Mouse (Mus musculus): ENCODE data around the gene H2-Eb1.
"Not testable (repeated sequence)": the region's sequence is repeated elsewhere in the genome, so short reads cannot be mapped to it uniquely, and the experiment has no call there.

Gene H2-Eb1

DNA sequence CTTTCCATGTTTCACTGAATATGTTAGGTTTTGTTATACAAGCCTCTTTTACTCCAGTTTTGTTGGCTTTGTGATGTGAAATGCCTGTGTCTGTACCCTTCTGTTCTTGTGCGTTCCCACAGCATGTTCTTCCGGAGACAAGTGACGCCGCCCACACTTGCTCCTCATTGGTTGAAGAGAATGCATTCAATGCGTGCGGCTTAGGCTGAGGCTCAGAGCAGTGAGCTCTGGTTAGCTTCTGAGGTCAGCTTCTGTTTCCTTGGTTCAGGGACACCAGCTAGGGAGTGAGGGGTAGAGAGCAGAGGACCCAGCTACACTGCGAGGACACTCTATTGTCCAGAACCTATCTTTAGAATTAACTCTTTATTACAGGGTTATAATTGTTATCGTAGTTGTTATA is 14.1 kb upstream of the H2-Eb1 start:
- DNase-seq (ENCODE audit: low spot score): peak; percentile 53

DNA sequence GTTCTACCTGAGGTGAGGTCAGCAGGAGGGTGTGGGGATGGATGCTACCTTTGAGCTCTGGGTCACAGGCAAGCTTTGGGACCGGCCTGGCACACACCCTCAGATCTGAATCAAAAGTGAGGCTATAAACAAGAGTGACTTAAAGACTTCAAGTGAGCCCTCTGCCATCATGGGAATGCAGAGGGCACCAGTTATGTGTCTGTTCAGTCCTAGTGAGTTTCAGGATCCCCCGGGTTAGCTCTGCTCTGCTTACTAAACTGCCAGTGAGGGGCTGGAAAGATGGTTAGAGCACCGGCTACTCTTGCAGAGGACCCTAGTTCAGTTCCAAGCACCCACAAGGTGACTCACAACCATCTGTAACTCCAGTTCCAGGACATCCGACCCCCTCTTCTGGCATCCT is 13.1 kb upstream of the H2-Eb1 start:
- DNase-seq (ENCODE audit: low spot score): no peak

DNA sequence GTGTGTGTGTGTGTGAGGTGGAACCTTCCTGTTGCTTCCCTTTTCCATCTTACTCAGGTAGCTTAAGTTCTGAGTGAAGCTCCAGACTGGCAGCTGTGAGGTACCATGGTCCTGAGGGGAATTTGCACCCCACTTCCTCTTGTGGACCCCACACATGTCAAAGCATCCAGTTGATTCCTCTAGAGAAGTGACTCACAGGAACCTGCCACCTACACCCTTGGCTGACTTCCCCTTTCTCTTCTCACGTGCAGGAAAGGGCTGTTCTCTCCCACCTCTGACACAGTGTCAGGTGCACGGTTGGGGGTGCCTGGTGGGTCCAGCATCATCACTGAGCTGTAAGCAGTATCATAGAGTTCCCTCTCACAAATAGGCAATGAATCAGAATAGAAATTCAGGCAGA is 12.1 kb upstream of the H2-Eb1 start:
- DNase-seq (ENCODE audit: low spot score): no peak

DNA sequence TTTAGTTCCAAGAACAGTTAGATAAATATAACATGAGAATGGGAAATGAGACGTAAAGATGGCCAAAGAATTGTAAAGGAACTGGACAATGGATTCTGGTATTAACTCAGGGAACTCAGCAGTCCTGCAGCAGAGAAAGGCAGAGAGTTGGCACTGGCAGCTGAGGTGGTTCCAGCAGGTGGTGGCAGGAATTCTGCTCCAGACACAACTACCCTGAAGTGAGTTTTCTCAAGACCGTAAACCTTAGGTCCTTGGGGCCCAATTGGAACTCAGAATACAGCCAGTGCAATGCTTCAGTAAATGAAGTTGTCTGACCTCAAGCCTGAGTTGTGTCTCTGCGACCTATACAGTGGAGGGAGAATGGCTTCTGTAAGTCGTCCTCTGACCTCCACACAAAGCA is 11.4 kb upstream of the H2-Eb1 start:
- no peak for DNase-seq (ENCODE audit: low spot score)

DNA sequence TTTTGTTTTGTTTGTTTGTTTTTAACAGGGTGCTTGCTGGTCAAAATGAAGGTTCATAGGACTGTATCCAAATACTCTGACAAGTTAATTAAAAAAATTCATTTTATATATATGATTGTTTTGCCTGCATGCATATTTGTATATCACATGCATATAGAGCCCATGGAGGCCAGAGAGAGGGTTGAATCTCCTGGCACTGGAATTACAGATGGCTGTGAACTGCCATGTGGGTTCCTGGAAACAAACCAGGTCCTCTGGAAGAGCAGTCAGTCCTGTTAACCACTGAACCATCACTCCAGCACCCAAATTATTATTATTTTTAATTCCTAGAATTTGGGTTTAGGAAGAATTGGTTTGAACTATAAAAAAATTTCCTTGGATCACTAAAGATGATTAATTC is 10.4 kb upstream of the H2-Eb1 start:
- DNase-seq (ENCODE audit: low spot score): no peak

DNA sequence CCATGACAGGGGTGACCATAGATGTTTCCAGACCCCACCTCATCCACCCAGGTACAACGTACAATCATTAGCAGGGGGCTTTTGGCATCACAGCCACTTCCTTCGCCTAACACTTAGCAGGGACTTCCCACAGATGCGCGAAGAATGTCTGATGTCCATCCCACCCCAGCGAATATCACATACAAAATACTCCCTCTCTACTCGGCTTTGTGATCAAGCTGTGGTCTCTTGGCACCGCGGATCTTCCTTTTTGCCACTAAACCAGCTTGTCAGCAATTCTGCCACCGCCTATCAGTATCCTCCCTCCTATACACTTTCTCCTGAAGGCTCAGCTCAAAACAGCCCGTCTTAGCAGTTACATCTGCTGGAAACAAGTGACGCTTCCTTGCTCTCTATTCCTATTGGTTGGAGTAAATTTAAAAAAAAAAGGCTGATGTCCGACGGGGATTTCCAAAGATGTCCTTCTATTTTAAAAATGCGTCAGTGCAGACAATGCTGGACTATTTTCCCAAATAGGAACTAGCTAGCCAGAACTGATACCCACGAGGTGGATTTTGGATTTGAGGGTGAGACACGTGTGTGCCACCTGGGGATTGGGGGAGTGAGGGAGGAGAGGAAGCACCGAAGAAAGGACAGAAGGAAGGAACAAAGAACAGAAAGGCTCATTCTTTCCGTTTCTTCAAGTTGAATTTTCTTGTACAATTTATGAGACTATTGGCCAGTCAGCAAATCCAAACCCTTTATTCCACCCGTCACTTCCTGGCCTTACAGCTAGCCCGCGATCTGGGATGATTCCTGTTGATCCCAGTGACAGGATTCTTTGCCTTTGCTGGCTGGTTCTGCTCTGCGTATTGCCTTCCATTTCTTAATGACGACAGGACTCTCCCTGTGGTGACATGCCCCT is 9.5 kb upstream of the H2-Eb1 start:
- DNase-seq (ENCODE audit: low spot score): peak; percentile 39

DNA sequence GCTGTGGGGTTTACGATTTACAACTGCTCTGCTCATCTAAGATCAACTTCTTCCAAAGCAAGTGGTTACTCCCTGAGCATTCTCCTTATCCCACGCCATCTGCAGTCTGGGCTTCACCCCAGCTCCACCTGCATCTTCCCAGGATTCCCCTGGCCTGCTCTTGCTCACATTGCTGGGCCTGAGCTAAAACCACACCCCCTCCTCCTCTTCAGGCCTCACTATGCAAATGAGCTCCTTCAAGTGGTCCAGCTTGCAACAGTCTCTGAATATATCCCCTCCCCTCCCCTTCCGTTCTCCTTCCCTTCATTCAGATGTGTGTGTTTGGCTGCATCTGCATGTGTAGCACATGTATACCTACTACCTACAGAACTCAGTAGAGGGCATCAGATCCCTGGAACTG is 6.3 kb upstream of the H2-Eb1 start:
- no peak for DNase-seq (ENCODE audit: low spot score)

DNA sequence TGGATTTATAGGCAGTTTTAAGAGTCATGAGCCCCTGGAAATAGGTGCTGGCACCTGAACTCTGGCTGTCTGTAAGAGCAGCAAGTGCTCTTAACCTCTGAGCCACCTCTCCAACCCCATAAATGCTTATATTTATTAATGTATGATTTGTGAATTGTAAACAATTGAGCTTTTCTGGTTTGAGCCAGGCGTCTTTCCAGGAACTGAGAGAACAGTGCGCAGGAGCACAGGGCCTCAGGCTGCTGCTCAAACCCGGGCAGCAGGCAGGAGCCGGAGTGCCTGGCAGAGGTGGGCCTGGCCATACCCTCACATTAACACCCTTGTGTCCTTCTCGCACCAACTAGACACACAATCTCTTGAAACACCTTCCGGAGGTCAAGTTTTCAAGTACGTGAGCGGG is 5.6 kb upstream of the H2-Eb1 start:
- no peak for DNase-seq (ENCODE audit: low spot score)

DNA sequence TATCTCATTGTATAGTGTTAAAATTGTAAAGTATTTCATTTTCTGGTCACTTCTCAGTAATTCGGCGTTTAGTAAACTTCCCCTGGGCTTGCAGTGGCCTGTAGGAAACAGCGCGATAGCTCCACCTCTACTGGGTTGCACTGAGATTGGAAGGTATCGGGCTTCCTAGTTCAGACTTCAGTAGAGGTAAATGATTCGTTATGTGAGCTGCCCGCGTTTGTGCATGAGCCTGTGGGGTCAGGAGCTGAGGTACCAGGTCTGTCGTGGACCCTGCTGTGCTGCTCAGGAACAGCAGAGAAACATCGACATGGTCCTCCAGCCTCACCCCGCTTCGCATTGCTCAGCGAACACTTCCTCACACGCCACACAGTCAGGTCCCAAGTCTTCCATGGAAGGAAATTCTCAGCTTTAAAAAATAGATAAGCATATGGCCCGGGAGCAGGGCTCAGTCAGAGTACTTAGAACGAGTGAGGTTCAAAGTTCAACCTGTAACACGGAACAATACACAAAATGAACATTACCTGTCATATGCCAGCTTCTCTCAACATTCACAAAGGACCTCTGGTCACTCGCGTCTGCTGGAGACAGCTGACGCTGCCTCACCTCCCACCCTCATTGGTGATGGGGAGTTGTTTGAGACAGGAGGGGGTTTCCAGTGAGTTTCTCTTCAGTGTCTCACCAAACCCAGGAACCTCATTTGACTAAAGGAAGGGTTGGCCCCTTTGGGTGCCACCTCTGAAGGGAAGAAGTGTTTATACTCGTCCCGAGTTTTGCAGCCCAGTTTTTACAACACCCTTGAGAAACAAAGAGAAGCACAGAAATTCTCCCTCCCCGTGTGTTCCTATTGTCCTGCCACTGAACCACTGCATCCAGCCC is 4.7 kb upstream of the H2-Eb1 start:
- DNase-seq (ENCODE audit: low spot score): no peak

DNA sequence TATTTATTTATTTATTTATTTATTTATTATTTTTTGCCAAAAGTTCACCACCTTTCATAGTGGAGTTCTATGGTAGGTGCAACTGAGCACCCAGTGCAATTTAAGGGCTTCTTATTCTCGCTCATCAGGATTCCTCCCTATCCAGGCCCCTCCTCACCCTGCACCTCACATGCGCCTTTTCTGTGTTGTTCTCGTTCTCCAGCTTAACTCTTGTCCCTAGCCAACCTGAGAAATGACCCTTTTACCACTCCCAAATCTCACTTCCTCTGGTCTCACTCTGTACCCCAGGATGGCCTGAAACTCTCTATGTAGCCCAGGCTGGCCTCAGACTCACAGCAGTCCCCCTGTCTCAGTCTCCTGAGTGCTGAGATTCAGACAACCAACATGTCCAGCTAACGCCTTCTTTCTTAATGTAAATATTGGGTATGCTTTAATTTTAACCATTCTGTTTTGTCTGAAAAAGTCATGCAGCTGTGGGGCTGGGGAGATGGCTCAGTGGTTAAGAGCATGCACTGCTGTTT is 3.9 kb upstream of the H2-Eb1 start:
- no peak for DNase-seq (ENCODE audit: low spot score)

DNA sequence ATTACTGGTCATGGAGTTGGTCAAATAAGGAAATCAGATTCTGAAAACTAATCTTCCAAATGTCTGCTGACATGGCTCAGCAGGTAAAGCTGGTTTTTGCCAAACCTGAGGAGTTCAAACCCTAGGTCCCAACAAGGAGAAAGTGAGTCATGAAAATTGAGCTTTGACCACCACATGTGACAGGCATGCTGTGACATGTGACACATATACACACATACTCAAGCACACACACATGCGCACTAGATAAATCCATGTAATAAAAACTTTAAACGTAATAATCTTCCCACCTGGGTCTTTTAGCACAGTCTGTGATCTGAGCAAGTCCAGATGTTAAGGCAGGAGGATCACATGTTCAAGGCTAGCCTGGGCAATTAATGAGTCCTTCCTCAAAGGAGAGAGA is 1.9 kb upstream of the H2-Eb1 start:
- no peak for DNase-seq (ENCODE audit: low spot score)

DNA sequence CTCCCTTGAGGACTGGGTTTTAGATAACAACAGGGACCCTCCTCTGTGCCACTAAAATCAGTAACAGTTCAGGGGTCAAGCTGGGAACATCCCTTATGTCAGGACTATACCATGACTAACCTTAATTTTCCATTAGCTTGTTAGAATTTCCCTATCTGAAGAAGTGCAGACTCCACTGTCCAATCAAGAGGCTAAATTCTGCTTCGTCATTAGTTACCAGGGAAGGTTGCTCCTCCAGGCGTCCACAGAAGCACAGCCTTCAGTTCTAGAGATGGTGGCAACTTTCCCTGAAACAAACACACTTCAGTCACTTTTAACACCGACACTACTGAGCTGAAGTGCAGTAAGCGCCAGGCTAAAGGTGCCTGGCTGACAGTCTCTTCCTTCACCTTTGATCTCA is 916 bp upstream of the H2-Eb1 start:
- peak; percentile 54 for DNase-seq (ENCODE audit: low spot score)

DNA sequence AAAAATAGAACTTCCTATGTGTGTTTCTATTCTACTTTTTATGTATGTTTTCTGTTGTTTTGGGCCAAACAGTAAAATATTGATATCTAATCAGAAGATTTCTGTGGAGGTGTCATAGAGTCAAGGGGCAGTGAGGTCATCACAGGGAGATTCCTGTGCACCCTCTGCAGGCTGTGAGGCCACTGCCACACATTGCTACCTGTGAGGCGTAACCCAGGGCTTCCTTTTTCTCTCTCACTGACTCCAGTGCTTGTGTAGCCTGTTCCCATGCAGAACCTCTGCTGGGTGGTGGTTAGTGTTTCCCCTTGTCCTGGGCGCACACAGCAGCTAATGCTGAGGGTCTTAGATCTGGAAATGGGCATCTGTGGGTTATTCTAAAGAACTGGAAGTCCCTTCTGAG is 740 bp downstream of the H2-Eb1 start:
- no peak for DNase-seq (ENCODE audit: low spot score)

DNA sequence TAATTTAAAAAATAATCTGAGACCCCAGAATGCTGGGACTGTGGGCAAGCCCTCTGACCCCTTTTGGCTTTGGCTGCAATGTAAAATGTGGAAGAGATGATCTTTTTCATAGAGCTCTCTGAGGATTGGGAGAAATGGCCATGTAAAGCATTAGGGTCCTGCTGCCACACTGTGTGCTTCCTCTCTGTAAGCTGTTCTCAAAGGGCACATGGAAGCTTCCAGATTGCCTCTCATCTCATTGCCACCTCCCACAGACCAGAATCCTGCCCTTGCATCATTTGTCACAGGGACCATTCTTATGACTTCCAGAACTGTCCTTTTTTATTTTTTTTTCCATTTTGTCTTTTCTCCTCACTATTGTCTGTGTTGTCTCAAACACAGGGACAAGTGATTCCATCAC is 1.5 kb downstream of the H2-Eb1 start:
- no peak for DNase-seq (ENCODE audit: low spot score)

DNA sequence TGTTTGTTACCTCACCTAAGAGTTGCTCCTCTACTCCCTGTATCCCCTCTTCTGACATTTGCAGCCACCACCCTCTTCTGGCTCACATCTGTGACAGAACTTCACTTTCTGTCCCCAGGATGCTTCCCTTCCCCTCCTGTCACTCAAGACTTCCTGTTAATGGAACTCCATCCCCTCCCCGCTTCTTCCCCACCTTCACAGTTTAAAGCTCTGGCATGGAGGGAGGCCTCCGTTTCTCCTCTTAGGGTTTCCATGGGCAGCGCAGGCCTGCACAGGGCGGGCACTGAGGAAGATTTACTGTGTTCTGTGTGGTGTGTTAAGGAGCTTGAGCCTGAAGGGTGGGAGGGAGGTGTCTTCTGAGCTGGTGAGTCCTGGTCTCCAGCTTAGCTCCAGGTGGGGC is 2.5 kb downstream of the H2-Eb1 start:
- no peak for DNase-seq (ENCODE audit: low spot score)

DNA sequence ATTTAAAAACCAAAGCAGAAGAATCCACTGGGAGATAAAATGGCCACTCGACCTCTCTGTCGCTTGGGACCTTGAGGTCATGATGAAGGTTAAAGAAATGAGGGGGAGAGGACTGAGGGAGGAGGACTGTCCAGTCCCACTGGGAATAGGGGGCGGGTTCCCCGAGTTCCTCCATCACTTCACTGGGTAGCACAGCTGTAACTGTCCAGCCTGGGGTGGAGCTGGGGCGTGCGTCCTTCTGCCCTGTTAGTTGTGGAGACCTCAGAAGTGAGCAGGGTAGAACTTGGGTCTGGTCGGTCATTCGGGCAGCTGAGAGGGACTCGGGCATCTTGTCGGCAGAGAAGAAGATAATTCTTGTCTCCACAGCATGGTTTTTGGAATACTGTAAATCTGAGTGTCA is 3.6 kb downstream of the H2-Eb1 start:
- no peak for DNase-seq (ENCODE audit: low spot score)

DNA sequence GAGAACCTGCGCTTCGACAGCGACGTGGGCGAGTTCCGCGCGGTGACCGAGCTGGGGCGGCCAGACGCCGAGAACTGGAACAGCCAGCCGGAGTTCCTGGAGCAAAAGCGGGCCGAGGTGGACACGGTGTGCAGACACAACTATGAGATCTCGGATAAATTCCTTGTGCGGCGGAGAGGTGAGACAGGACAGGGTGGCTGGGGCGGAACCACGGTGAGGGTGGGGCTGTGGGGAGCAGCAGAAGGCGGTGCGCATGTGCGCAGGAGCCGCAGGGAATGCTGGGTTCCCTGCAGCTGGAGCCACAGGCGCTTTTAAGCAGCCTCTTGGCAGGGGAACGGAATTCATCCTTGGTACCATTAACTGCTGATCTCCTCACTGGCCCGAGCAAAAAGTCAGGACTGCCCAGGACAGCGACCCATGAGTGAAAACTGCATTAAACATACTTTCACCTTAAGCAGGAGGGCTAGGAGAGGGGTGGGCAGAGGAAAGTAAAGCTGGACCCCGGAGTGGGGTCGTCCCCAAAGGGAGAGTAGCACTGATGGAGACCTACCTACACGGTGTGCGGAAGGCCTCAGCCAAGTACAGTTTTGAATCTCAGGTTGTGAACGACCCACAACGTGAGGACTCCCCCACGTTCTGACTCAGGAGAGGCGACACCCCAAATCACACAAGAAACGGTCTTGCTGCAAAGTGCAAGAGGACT is 4.2 kb downstream of the H2-Eb1 start:
- DNase-seq (ENCODE audit: low spot score): peak; percentile 42

DNA sequence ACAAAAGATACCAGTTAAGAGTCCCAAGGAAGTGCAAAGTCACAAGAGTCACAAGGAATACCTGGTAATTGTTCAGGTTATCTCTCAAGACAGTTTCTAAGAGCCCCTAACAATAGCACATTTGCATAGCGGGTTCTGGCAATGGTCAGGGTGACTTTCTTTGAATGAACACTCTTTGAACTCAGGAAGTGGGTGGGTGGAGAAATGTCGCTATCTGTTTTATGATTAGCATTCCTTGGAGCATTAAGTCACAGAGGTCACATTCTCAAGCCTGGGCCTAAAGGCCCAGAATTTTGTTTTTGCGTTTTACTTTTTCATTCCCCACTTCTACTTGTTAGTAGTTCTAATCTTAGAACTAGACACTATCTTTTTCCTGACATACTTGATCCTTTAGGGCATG is 4.9 kb downstream of the H2-Eb1 start:
- DNase-seq (ENCODE audit: low spot score): not testable (repeated sequence)

DNA sequence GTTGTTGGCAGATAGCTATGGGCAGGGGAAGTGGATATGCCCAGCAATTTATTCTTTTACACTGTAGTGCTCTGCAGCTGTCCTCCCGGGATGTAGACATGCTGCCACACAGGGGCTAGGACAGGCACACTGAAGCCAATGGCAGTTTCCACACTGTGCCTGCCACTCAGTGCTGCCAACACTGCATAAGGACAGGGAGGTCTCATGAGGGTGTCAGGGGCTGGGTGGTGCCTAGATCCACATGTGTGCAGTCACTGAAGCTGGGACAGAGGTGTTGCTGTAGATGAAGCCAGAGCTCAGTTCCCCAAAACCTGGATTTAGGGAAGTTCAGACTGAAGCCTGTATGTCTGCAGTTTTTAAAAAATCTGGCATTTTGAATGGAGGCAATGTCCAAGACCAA is 6.5 kb downstream of the H2-Eb1 start:
- no peak for DNase-seq (ENCODE audit: low spot score)

DNA sequence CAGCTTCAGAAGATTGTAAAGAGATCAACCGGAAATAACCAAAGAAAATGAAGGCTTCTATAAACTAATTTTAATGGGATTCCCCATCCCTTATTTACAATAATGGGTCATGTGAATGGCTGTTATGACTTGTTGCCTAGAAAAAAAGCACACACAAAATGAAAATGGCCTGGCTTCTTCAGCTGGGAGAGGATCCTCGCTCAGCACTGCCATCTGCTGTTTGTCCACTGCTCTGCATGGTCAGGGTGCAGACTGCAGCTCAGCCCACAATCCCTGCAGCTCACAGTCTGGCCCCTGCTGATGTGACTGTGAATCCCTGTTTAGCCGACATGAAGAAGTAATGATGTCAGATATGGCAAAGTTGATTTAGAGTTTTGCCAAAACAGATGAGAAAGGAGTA is 7.7 kb downstream of the H2-Eb1 start:
- peak; percentile 27 for DNase-seq (ENCODE audit: low spot score)

DNA sequence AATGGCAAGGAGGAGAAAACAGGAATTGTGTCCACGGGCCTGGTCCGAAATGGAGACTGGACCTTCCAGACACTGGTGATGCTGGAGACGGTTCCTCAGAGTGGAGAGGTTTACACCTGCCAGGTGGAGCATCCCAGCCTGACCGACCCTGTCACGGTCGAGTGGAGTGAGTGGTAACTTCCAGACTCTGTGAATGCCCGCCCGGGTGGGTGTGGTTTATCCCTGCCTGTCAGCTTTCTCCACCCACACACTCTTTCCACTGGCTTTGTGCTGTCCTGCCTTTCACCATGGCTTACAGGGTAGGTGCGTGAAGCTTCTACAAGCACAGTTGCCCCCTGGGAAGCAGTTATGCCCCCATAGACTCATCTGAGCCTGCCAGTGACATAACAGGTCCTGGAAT is 8.6 kb downstream of the H2-Eb1 start:
- no peak for DNase-seq (ENCODE audit: low spot score)

DNA sequence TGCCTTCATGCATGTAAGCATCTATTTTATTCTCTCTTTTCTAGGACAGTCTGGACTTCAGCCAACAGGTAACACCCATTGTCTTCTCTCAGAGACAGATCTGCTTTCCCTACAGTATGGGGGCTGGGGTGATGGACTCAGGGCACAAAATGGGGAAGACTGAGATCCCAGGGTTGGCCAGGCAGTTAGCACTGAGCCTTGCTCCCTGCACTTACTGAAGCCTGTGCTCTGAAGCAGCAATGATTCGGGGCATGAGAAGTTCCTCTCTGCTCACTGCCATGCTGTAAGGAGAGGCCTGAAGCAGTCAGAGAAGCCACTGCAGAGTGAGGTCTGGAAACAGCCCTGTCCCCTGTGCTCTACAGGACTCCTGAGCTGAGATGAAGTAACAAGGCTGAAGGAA is 9.8 kb downstream of the H2-Eb1 start:
- DNase-seq (ENCODE audit: low spot score): no peak

All from c-Kit-positive CD71-positive TER-119-positive erythroid progenitor cells, embryonic 14.5 days (primary cell).